Mouse (Mus musculus) cerebellum, postnatal 25 days (tissue): ENCODE results near the gene Prss56.

ENCODE experiments used
- DNase-seq, 2 experiments: peaks; one replicate each; pipeline ENCODE4 v3.0.0; 2021; ENCODE audit warnings: mixed read lengths in 2 of 2

The Prss56 gene

DNA sequence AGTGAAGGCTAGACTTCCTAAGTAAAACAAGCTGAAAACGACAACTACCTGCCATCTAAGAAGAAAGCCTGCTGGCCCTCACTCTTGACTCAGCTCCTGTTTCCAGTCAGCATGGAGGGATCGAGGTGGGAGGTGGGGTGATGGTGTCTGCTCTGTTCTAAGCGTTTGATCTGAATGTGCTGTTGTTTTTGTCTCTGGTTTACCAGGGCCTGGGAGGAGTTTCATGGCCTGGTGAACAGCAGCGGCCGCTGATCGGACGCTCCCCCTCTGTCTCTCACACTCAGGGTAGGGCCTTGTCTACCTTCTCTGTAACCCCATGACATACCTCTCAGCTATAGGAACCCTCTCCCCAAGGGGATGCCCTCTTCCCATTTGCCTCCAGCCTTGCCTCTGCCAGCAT lies 49.1 kb downstream of the Prss56 start:
- no peak for DNase-seq
